Mouse (Mus musculus) ES-Bruce4 (cell line): ENCODE results near the gene Arhgap15.

Experiments
- EP300 ChIP-seq: IDR thresholded peaks from 2 replicates; pipeline ENCODE4 v1.6.1; 2011; ENCODE audit warnings: low read depth, low read length; ENCODE audit not compliant: insufficient read depth
- POLR2A ChIP-seq: IDR thresholded peaks from one replicate; pipeline ENCODE4 v1.8.1; 2011; ENCODE audit warnings: low read length; ENCODE audit not compliant: insufficient read depth

DNA sequence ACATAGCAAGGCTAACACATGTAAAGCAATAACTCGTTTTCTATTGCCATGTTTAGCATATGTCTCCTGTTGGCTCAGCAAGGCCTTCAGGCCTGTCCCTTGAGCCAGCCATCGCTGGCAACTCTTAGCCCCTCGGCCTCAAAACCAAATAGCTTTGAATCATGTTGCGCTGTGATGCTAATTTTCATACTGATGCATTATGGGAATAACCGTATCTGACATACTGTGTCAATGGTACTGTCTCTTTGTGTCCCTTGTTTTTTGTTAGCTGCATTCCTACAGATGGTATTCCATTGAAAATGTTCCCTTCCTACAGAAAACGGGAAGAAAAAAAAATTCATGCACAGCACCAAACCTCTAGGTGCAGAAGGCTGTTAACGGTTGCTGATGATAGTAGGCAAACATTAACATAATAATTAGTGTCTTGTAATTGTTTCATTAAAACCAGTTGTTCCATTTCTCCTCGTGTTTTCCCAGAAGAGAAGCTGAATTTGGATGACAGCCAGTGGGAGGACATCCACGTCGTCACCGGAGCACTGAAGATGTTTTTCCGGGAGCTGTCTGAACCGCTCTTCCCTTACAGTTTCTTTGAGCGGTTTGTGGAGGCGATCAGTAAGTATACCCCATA is 494.1 kb downstream of the Arhgap15 start:
- no peak for TF ChIP-seq EP300
- TF ChIP-seq POLR2A: no peak
